Mouse (Mus musculus) heart, embryonic 13.5 days (tissue): ENCODE data around the gene Fam19a2. TPM values are rescaled to one million over a fixed set of nuclear protein-coding genes. Genes with fewer than 3 reads are reported as not detected.

Experiments used
- ATAC-seq: fragments of 200-750 bp; cut with Nextera tagmentation; 2 replicates; pipeline ENCODE4 v1.8.0; 2017; ENCODE audit warnings: moderate TSS enrichment; ENCODE audit not compliant: insufficient number of reproducible peaks, low FRiP score, low TSS enrichment; ENCODE audit errors: extremely low read depth
- H3K27ac ChIP-seq: fragments of 300-500 bp; sonication (generic); replicated peaks from 2 replicates; pipeline ENCODE4 v1.5.1; 2015; ENCODE audit warnings: moderate library complexity, mild to moderate bottlenecking, inconsistent platforms
- H3K27me3 ChIP-seq: fragments of 300-500 bp; sonication (generic); replicated peaks from 2 replicates; pipeline ENCODE4 v1.6.1; 2015; ENCODE audit warnings: mild to moderate bottlenecking, inconsistent platforms
- H3K36me3 ChIP-seq: fragments of 300-500 bp; sonication (generic); 2 replicates; pipeline ENCODE4 v1.6.1; 2015; ENCODE audit warnings: mild to moderate bottlenecking, inconsistent platforms
- H3K4me1 ChIP-seq: fragments of 300-500 bp; sonication (generic); 2 replicates; pipeline ENCODE4 v1.6.1; 2015; ENCODE audit warnings: inconsistent platforms
- H3K4me2 ChIP-seq: fragments of 300-500 bp; sonication (generic); 2 replicates; pipeline ENCODE4 v1.6.1; 2015; ENCODE audit warnings: inconsistent platforms, mild to moderate bottlenecking, moderate library complexity
- H3K4me3 ChIP-seq: fragments of 300-500 bp; sonication (generic); 2 replicates; pipeline ENCODE4 v1.5.1; 2015; ENCODE audit warnings: moderate library complexity, mild to moderate bottlenecking, inconsistent platforms
- H3K9ac ChIP-seq: fragments of 300-500 bp; sonication (generic); 2 replicates; pipeline ENCODE4 v1.6.1; 2015; ENCODE audit warnings: inconsistent platforms, mild to moderate bottlenecking, moderate library complexity
- H3K9me3 ChIP-seq: fragments of 300-500 bp; sonication (generic); 2 replicates; pipeline ENCODE4 v1.6.1; 2016; ENCODE audit warnings: inconsistent platforms
- WGBS: fragments of 180-500 bp; shearing (Covaris S2); methylation state at CpG from one replicate; pipeline ENCODE4 v1.1.7; 2015; ENCODE audit warnings: mixed read lengths; 5-methylcytosine and 5-hydroxymethylcytosine counted together
- polyA plus RNA-seq: library from polyadenylated mRNA; unstranded; fragments of >200 nt; fragmentation: Nextera tagmentation; extraction: Ambion mirVana; gene quantifications from 2 replicates; pipeline ENCODE4 v1.2.1, GENCODE M21; 2015

Fam19a2 gene
- polyA plus RNA-seq, 1 experiment from 2014 or later, result 0.96 TPM

DNA sequence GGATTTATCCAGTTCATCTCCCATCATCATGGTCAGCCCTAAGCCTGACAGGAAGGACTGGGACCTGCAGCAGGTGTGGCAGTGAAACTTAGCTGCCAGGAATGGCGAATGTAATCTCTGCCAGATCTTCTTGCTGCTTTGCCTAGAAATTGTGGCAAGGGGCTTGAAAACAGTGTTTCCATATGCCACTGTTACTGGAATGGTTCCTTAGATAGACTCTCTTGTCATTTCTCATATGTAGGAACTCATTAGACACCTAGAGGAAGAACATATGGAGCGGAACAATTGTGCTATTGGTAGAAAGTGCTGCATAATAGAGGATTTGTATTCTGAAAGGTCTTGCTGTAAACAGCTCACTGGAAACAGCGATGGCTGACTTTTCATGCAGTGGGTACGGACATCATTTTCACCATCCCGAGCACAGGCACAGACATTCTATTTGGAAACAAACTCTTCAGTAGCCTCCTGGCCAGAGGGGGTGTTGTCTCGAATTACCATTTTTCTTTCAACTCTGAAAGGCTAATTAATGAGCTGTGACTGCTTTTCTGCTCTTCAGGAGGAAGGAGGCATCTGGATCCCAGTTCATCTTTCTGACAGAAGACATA lies 488.0 kb downstream of the Fam19a2 start:
- no peak overlapping the region for H3K9ac ChIP-seq
- no peak overlapping the region for H3K4me3 ChIP-seq
- no peak overlapping the region for H3K4me2 ChIP-seq
- no peak overlapping the region for H3K27ac ChIP-seq
- no peaks in the 10 kb centered on the region for H3K27me3 ChIP-seq
- peaks cover 3% of the 10 kb centered on the region; the same call in 1 of the 2 replicates for H3K4me1 ChIP-seq
- no peaks in the 10 kb centered on the region for H3K9me3 ChIP-seq
- WGBS, result 65% methylated on average over 6 of the region's 6 CpGs
- no peak for ATAC-seq
- H3K36me3 ChIP-seq, result no peaks in the 10 kb centered on the region

DNA sequence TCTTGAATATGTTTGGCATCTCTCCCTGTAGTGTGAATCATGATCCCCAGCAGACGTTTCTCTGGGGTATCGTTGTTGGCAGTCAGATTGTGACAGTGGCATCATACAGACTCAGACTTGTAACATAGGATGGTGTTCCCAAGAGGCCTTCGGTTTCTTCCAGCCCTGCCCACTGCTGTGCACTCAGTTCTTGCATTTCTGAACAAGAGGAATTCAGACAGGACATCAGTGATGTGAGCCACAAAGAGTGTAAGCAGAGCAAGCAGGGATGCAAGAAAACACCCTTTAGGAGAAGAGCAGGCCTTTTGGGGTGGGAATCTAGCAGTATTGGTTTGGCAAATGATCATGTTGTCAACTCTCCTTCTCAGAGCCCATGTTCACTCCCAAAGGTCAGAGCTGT lies 489.0 kb downstream of the Fam19a2 start:
- Histone ChIP-seq H3K36me3 (no peaks in the 10 kb centered on the region), H3K9ac (no peak overlapping the region), H3K4me3 (no peak overlapping the region), H3K4me2 (no peak overlapping the region), H3K9me3 (no peaks in the 10 kb centered on the region), H3K4me1 (peaks cover 3% of the 10 kb centered on the region; the same call in 1 of the 2 replicates), H3K27me3 (no peaks in the 10 kb centered on the region), H3K27ac (no peak overlapping the region)
- ATAC-seq, result no peak
- WGBS, result 65% methylated on average over 3 of the region's 3 CpGs

DNA sequence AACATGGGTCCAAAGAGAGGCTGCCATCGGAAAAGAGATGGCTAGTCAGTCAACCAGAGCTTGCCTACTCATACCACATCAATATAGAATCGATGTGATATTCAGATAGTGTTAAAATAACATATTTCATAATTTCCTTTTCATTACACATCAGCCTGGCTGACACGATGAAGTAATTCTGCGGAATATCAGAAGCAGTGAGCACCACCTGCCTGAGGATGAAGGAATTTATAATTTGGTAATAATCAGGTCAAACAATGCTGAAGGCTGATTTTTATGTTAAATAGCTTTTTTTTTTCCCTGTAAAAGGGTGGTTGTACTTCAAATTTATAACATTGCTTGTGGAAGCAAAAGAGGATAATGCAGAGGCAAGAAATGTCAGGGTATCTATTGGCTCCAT lies 490.2 kb downstream of the Fam19a2 start:
- Histone ChIP-seq H3K4me1 (peaks cover 3% of the 10 kb centered on the region; the same call in 1 of the 2 replicates), H3K4me3 (no peak overlapping the region), H3K27me3 (no peaks in the 10 kb centered on the region), H3K27ac (no peak overlapping the region), H3K9me3 (no peaks in the 10 kb centered on the region), H3K36me3 (no peaks in the 10 kb centered on the region), H3K9ac (no peak overlapping the region), H3K4me2 (no peak overlapping the region)
- no peak for ATAC-seq
- 84% methylated on average over 4 of the region's 4 CpGs for WGBS

DNA sequence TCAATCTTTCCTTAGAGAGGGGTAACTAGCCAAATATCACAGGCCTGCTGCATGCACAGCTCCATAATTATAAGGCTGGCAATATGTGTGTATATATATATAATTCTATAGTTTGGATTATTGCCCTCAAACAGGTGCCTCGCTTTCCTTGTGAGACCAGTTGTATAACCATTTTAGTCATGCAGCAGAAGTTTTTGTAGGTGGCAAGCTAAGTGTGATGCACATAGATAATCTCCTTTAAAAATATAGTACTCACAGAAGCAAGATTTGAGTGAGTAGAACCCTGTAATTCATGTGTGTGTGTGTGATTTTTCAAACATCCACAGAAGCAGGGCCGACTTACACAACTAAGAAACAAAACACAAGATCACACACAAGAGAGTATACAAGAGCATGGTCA lies 525.6 kb downstream of the Fam19a2 start:
- WGBS, result 72% methylated on average over 2 of the region's 2 CpGs
- H3K9me3 ChIP-seq, result no peaks in the 10 kb centered on the region
- no peaks in the 10 kb centered on the region for H3K27me3 ChIP-seq
- H3K4me3 ChIP-seq, result no peak overlapping the region
- H3K36me3 ChIP-seq, result no peaks in the 10 kb centered on the region
- H3K9ac ChIP-seq, result no peak overlapping the region
- H3K27ac ChIP-seq, result no peak overlapping the region
- no peak for ATAC-seq
- no peak overlapping the region for H3K4me2 ChIP-seq
- no peaks in the 10 kb centered on the region for H3K4me1 ChIP-seq

Other genes starting within 250 kb of the Fam19a2 start
- gene Mon2, start 187.5 kb upstream of the Fam19a2 start, polyA plus RNA-seq, result 18.5 and 21.0 TPM in 2 replicates
- gene Usp15, start 67.0 kb upstream of the Fam19a2 start, polyA plus RNA-seq, result 54.7 and 60.2 TPM in 2 replicates